Mouse (Mus musculus): Measurements from ENCODE around the gene Rbbp5. TPM values are rescaled to one million over a fixed set of nuclear protein-coding genes. Genes with fewer than 3 reads are reported as not detected.

Rbbp5 gene
- polyA plus RNA-seq, 1 experiment = 12.0 TPM

DNA sequence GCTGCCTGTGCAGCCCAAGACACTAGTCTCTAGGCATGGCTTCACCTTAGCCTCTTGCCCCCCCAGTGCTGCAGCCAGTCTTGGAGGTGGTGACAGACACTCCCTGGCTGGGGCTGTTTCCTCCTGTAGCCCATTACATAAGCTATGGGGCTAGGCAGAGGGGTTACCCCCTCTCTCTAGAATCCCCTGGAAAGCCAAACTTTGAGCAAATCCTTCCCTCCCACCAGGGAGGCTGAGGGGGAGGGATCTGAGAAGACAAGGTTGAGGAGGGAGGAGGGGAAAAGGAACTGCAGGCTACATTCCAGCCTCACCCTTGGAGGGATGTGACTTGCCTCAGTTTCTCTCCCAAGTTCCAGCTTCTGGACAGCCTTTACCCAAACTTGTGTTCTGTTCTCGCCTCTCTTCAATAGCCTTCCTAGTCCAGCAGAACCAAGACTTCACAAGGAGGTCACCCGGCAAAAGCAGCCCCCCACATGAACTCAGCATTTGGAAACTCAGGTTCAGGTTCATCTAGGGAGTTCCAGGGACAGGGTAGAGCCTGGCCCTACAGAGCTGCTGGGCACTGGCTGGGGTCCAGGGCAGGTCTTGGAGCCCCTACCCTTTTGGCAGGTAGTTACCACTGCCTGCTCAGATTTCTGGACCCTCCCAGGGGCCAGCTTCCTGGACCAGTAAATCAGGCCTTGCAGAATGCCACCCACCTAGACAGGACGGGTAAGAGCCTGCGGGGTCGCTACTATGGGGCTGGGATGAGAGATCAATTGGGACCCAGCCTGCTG is 64.8 kb downstream of the Rbbp5 start:
- Histone ChIP-seq H3K4me1 (ENCODE audit: control insufficient read depth, insufficient read depth, insufficient read length, low read length) (no peaks in the 10 kb centered on the region), H3K27ac (replicated peaks; ENCODE audit: low read depth, low read length) (no peak overlapping the region), H3K4me3 (ENCODE audit: insufficient read depth, low read depth, low read length) (no peak overlapping the region)

- Histone ChIP-seq H3K4me1 (ENCODE audit: control insufficient read depth, insufficient read depth, insufficient read length, low read length) (no peaks in the 10 kb centered on the region), H3K27ac (replicated peaks; ENCODE audit: low read depth, low read length) (no peak within 1 kb of the TSS), H3K4me3 (ENCODE audit: insufficient read depth, low read depth, low read length) (no peak within 1 kb of the TSS)
Measured at GRCm38 (mm10) chr1:132542762-132543306, 65.7 kb downstream of the Rbbp5 start, which contains the start of gene Cntn2. Gene Cntn2 (minus strand): TSS chr1:132543256.

DNA sequence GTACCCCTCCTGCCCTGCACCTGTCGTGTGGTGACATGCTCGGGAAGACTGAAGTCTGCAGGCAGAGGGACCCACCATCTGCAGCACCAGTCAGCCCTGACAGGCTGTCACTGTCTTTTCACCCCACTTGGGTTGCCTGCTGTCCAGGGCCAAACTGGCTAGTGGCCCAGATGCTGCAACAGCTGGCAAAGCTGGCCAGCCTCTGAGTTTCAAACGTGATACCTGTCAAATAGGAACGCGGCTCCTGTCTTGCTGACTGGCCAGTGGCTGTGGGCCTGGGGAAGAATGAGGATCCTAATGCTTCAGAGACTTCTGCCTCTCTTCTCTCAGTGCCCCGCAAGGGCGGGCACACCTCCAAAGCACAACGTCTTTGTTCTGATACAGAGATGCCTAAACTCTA is 66.6 kb downstream of the Rbbp5 start:
- no peak overlapping the region for H3K4me3 ChIP-seq (ENCODE audit: insufficient read depth, low read depth, low read length)
- H3K27ac ChIP-seq (replicated peaks; ENCODE audit: low read depth, low read length) = no peak overlapping the region
- no peaks in the 10 kb centered on the region for H3K4me1 ChIP-seq (ENCODE audit: control insufficient read depth, insufficient read depth, insufficient read length, low read length)

Other genes with a start within 250 kb of the Rbbp5 start
- gene Gm10188, start 247.6 kb upstream of the Rbbp5 start, polyA plus RNA-seq (2012; ENCODE audit: insufficient read depth, insufficient read length, missing spikeins) = not detected in 2 replicates
- not detected in 2 replicates for gene Klhdc8a, start 178.7 kb upstream of the Rbbp5 start, polyA plus RNA-seq (2012; ENCODE audit: insufficient read depth, insufficient read length, missing spikeins)
- 0.50 and 0.87 TPM in 2 replicates for gene Nuak2, start 161.2 kb upstream of the Rbbp5 start, polyA plus RNA-seq (2012; ENCODE audit: insufficient read depth, insufficient read length, missing spikeins)
- gene Tmcc2, start 86.1 kb upstream of the Rbbp5 start, polyA plus RNA-seq (2012; ENCODE audit: insufficient read depth, insufficient read length, missing spikeins) = 2.1 and 2.5 TPM in 2 replicates
- gene Dstyk, start 59.8 kb upstream of the Rbbp5 start, polyA plus RNA-seq (2012; ENCODE audit: insufficient read depth, insufficient read length, missing spikeins) = 5.3 and 7.7 TPM in 2 replicates
- gene Tmem81, start 28.9 kb downstream of the Rbbp5 start, polyA plus RNA-seq (2012; ENCODE audit: insufficient read depth, insufficient read length, missing spikeins) = 1.2 and 1.5 TPM in 2 replicates
- not detected in 2 replicates for gene Cntn2, start 65.9 kb downstream of the Rbbp5 start, polyA plus RNA-seq (2012; ENCODE audit: insufficient read depth, insufficient read length, missing spikeins)

All from brown adipose tissue, adult 24 weeks (tissue).